Mouse (Mus musculus) midbrain, embryonic 13.5 days (tissue): ENCODE results near the gene Olfr1. TPM values are rescaled to one million over a fixed set of nuclear protein-coding genes. Genes with fewer than 3 reads are reported as not detected.

Source experiments
- ATAC-seq: fragments of 200-750 bp; cut with Nextera tagmentation; 2 replicates; pipeline ENCODE4 v1.8.0; 2017; ENCODE audit warnings: mild to moderate bottlenecking, moderate TSS enrichment, moderate library complexity
- H3K27ac ChIP-seq: fragments of 300-500 bp; sonication (generic); 2 replicates; pipeline ENCODE4 v1.5.1; 2015; ENCODE audit warnings: inconsistent platforms, mild to moderate bottlenecking, moderate library complexity
- H3K27me3 ChIP-seq: fragments of 300-500 bp; sonication (generic); 2 replicates; pipeline ENCODE4 v1.6.1; 2015; ENCODE audit warnings: mild to moderate bottlenecking, inconsistent platforms
- H3K36me3 ChIP-seq: fragments of 300-500 bp; sonication (generic); 2 replicates; pipeline ENCODE4 v1.6.1; 2015; ENCODE audit warnings: mild to moderate bottlenecking, inconsistent platforms
- H3K4me1 ChIP-seq: fragments of 300-500 bp; sonication (generic); replicated peaks from 2 replicates; pipeline ENCODE4 v1.6.1; 2015; ENCODE audit warnings: inconsistent platforms
- H3K4me2 ChIP-seq: fragments of 300-500 bp; sonication (generic); replicated peaks from 2 replicates; pipeline ENCODE4 v1.6.1; 2015; ENCODE audit warnings: moderate library complexity, mild to moderate bottlenecking, inconsistent platforms
- H3K4me3 ChIP-seq: fragments of 300-500 bp; sonication (generic); replicated peaks from 2 replicates; pipeline ENCODE4 v1.5.1; 2015; ENCODE audit warnings: mild to moderate bottlenecking, inconsistent platforms
- H3K9ac ChIP-seq: fragments of 300-500 bp; sonication (generic); replicated peaks from 2 replicates; pipeline ENCODE4 v1.6.1; 2015; ENCODE audit warnings: mild to moderate bottlenecking, inconsistent platforms
- H3K9me3 ChIP-seq: fragments of 300-500 bp; sonication (generic); 2 replicates; pipeline ENCODE4 v1.6.1; 2016; ENCODE audit warnings: mild to moderate bottlenecking, inconsistent platforms
- WGBS: fragments of 180-500 bp; shearing (Covaris S2); methylation state at CpG from one replicate; pipeline ENCODE4 v1.1.7; 2015; 5-methylcytosine and 5-hydroxymethylcytosine counted together
- polyA plus RNA-seq: library from polyadenylated mRNA; unstranded; fragments of >200 nt; fragmentation: Nextera tagmentation; extraction: Ambion mirVana; gene quantifications from 2 replicates; pipeline ENCODE4 v1.2.1, GENCODE M21; 2015

Gene Olfr1
- polyA plus RNA-seq, result not detected in 2 replicates

GRCm38 (mm10) chr11:73399514-73399913, at the start of gene Olfr1:
Gene Olfr1, minus strand, starts transcription at chr11:73399614.
- Histone ChIP-seq H3K4me1 (no peaks in the 10 kb centered on the region), H3K4me3 (no peak within 1 kb of the TSS), H3K9me3 (0 out of 2 replicates have a peak, but pooled peaks cover 6% of the 10 kb centered on the region), H3K36me3 (no peaks in the 10 kb centered on the region), H3K27me3 (no peaks in the 10 kb centered on the region), H3K4me2 (no peak within 1 kb of the TSS), H3K27ac (no peak within 1 kb of the TSS), H3K9ac (no peak within 1 kb of the TSS)
- ATAC-seq, result no peak

GRCm38 (mm10) chr11:73428377-73428776, 29.0 kb upstream of the Olfr1 start, which contains the start of gene Olfr378:
Gene Olfr378, minus strand, starts transcription at chr11:73428477.
- Histone ChIP-seq H3K36me3 (no peaks in the 10 kb centered on the region), H3K27me3 (no peaks in the 10 kb centered on the region), H3K4me3 (no peak within 1 kb of the TSS), H3K4me2 (no peak within 1 kb of the TSS), H3K4me1 (no peaks in the 10 kb centered on the region), H3K9me3 (peaks cover 9% of the 10 kb centered on the region), H3K9ac (no peak within 1 kb of the TSS), H3K27ac (no peak within 1 kb of the TSS)
- WGBS, result 81% methylated on average over 1 of the region's 1 CpGs
- ATAC-seq, result no peak

DNA sequence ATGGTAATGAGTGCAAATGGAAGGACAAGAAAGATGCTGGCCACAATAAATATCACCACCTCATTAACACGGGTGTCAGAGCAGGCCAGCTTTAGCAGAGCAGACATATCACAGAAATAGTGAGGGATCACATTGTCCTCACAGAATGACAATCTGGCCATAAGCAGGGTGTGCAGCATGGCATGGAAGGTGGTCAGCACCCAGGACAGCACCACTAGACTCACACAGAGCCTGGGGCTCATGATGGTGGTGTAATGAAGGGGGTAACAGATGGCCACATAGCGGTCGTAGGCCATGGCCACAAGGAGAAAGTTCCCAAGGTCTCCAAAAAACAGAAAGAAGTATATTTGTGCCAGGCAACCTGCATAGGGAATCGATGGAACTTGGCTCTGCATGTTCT, 4.0 kb downstream of the Olfr1 start:
- Histone ChIP-seq H3K9me3 (0 out of 2 replicates have a peak, but pooled peaks cover 3% of the 10 kb centered on the region), H3K27me3 (no peaks in the 10 kb centered on the region), H3K36me3 (no peaks in the 10 kb centered on the region), H3K4me1 (no peaks in the 10 kb centered on the region), H3K27ac (no peak overlapping the region), H3K9ac (no peak overlapping the region), H3K4me2 (no peak overlapping the region), H3K4me3 (no peak overlapping the region)
- 79% methylated on average over 4 of the region's 4 CpGs for WGBS
- no peak for ATAC-seq

- Histone ChIP-seq H3K9me3 (no peaks in the 10 kb centered on the region; the same call in 1 of the 2 replicates), H3K27me3 (no peaks in the 10 kb centered on the region), H3K9ac (no peak within 1 kb of the TSS), H3K4me3 (no peak within 1 kb of the TSS), H3K4me1 (no peaks in the 10 kb centered on the region), H3K4me2 (no peak within 1 kb of the TSS), H3K27ac (no peak within 1 kb of the TSS), H3K36me3 (no peaks in the 10 kb centered on the region)
- ATAC-seq, result no peak
- WGBS, result 94% methylated on average over 2 of the region's 2 CpGs
Measured at GRCm38 (mm10) chr11:73370946-73371345, 28.5 kb downstream of the Olfr1 start, which contains the start of gene Olfr376. Gene Olfr376, plus strand, starts transcription at chr11:73371246.

- WGBS, result 57% methylated on average over 3 of the region's 3 CpGs
Measured at GRCm38 (mm10) chr11:73350483-73350882, 48.9 kb downstream of the Olfr1 start, which contains the start of gene Olfr20. Gene Olfr20, plus strand, starts transcription at chr11:73350783.

More at GRCm38 (mm10) chr11:73350483-73350882, 48.9 kb downstream of the Olfr1 start, which contains the start of gene Olfr20:
- no peaks in the 10 kb centered on the region for H3K9me3 ChIP-seq
- H3K4me3 ChIP-seq, result no peak within 1 kb of the TSS
- no peak for ATAC-seq
- H3K36me3 ChIP-seq, result no peaks in the 10 kb centered on the region
- H3K4me1 ChIP-seq, result no peaks in the 10 kb centered on the region
- H3K4me2 ChIP-seq, result no peak within 1 kb of the TSS
- H3K27ac ChIP-seq, result no peak within 1 kb of the TSS
- H3K9ac ChIP-seq, result no peak within 1 kb of the TSS
- H3K27me3 ChIP-seq, result no peaks in the 10 kb centered on the region

Other genes starting within 250 kb of the Olfr1 start
- gene P2rx5, start 239.2 kb downstream of the Olfr1 start, polyA plus RNA-seq, result 0.20 and 0.31 TPM in 2 replicates
- 122 and 123 TPM in 2 replicates for gene Emc6, start 222.6 kb downstream of the Olfr1 start, polyA plus RNA-seq
- gene Tax1bp3, start 222.5 kb downstream of the Olfr1 start, polyA plus RNA-seq, result 193 and 195 TPM in 2 replicates
- 21.1 and 22.1 TPM in 2 replicates for gene Ctns, start 200.6 kb downstream of the Olfr1 start, polyA plus RNA-seq
- gene Shpk, start 200.2 kb downstream of the Olfr1 start, polyA plus RNA-seq, result 1.7 and 1.8 TPM in 2 replicates
- 0.18 and 0.22 TPM in 2 replicates for gene Trpv1, start 165.3 kb downstream of the Olfr1 start, polyA plus RNA-seq
- not detected in 2 replicates for gene Trpv3, start 132.2 kb downstream of the Olfr1 start, polyA plus RNA-seq
- gene Aspa, start 70.0 kb downstream of the Olfr1 start, polyA plus RNA-seq, result 0.36 and 0.40 TPM in 2 replicates
- gene Gm49340, start 69.9 kb downstream of the Olfr1 start, polyA plus RNA-seq, result not detected in 2 replicates
- gene Spata22, start 69.9 kb downstream of the Olfr1 start, polyA plus RNA-seq, result not detected in 2 replicates
- not detected in 2 replicates for gene Olfr20, start 48.8 kb downstream of the Olfr1 start, polyA plus RNA-seq
- gene Olfr376, start 28.4 kb downstream of the Olfr1 start, polyA plus RNA-seq, result not detected in 2 replicates
- not detected in 2 replicates for gene Olfr378, start 28.9 kb upstream of the Olfr1 start, polyA plus RNA-seq
- not detected in 2 replicates for gene Olfr380, start 57.9 kb upstream of the Olfr1 start, polyA plus RNA-seq
- not detected in 2 replicates for gene Olfr381, start 92.0 kb upstream of the Olfr1 start, polyA plus RNA-seq
- not detected in 2 replicates for gene Olfr382, start 117.6 kb upstream of the Olfr1 start, polyA plus RNA-seq
- gene Olfr385, start 193.4 kb upstream of the Olfr1 start, polyA plus RNA-seq, result not detected in 2 replicates
- gene Olfr384, start 199.0 kb upstream of the Olfr1 start, polyA plus RNA-seq, result not detected in 2 replicates